Comparison of ENCODE assay signal across 8 mouse cellular contexts in the genomic region with DNA sequence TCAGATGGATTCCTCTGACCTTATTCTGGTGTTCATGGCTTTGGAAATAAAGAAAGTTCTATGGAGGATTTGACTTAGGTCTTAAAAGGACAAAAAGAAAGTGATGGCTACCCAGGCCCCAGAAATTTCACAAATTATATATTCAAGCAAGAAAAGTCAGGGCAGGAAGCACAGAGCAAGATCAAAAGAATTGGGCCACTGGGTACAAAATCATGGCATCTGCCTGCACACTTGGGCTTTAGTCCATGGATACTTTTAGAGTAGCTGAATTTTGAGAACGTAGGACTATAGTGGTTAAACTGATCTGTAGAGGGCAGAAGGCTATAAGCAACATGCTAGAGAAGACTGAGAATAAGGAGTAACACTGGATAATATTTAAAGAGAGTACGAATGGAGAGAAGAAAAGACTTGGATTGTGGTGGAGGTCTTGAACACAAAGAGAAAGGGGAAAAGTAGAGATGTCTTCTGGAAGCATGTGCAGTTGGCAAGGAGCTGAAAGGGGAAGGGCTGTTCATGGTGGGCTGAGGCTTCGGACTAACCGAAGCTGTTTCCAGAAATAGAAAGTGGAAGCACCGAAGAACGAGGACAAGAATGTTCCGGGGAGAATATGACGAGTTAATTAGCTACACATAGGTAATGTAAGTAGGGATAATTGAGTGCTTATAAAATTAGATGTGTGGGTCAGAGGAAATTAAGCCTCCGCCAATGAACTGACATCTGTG.
DNase-seq lines count a peak whose midpoint lies in the region; ATAC-seq and TF ChIP-seq lines count a peak whose summit lies in the region.
"Had no signal": no experiment of that assay in that cellular context is flagged by ENCODE, and none has a peak within 500 bp of the region (broad histone marks: within the 10 kb centered on the region; RNA-seq: fewer than 3 reads in every experiment).

No protein-coding gene starts in this region.

- H3K27ac ChIP-seq in midbrain, postnatal 0 days (ENCODE audit: low read depth, low read length) = no peak overlapping the region
- no peak overlapping the region for H3K27ac ChIP-seq in midbrain, embryonic 14.5 days (replicated peaks; ENCODE audit: low read depth, low read length)
- no peak overlapping the region for H3K27ac ChIP-seq in liver, embryonic 13.5 days
- H3K27ac ChIP-seq in stomach, postnatal 0 days (replicated peaks) = no peak overlapping the region

- no peak for TF ChIP-seq CTCF in midbrain, postnatal 0 days (IDR thresholded peaks at IDR 0.05)
- TF ChIP-seq CTCF in stomach, postnatal 0 days (IDR thresholded peaks at IDR 0.05; ENCODE audit: low read depth) = peak; percentile 48

- TF ChIP-seq EP300 in stomach, postnatal 0 days (optimal IDR thresholded peaks at IDR 0.05) = no peak

- 74% methylated on average over 9 of the region's 9 CpGs for WGBS in midbrain, postnatal 0 days
- WGBS in midbrain, embryonic 14.5 days = 83% methylated on average over 9 of the region's 9 CpGs
- WGBS in liver, embryonic 13.5 days (ENCODE audit: insufficient replicate concordance) = 27% methylated on average over 9 of the region's 9 CpGs
- WGBS in stomach, postnatal 0 days = 49% methylated on average over 9 of the region's 9 CpGs

- peak; percentile 17 for DNase-seq in midbrain, postnatal 0 days (ENCODE audit: low spot score)
- DNase-seq in midbrain, embryonic 14.5 days = no peak
- DNase-seq in liver, embryonic 13.5 days = no peak
- no peak for DNase-seq in stomach, postnatal 0 days (ENCODE audit: low spot score)
- DNase-seq in right cerebral cortex, postnatal 4 days = no peak
- DNase-seq in gastrocnemius, adult 8-10 months (ENCODE audit: low spot score in 2 of 2) = no peak
- DNase-seq: adrenal gland, postnatal 25 days had no signal

- no peaks in the 10 kb centered on the region for H3K4me1 ChIP-seq in midbrain, postnatal 0 days (ENCODE audit: insufficient read depth, low read length)
- H3K4me1 ChIP-seq in midbrain, embryonic 14.5 days (ENCODE audit: control insufficient read depth, insufficient read depth, low read length) = no peaks in the 10 kb centered on the region
- H3K4me1 ChIP-seq in liver, embryonic 13.5 days (replicated peaks) = peaks cover 24% of the 10 kb centered on the region
- H3K4me1 ChIP-seq in stomach, postnatal 0 days (replicated peaks; ENCODE audit: control insufficient read depth, insufficient read depth) = no peaks in the 10 kb centered on the region; the same call in 1 of the 2 replicates

- no peaks in the 10 kb centered on the region for H3K36me3 ChIP-seq in midbrain, postnatal 0 days (ENCODE audit: insufficient read depth, low read length)
- H3K36me3 ChIP-seq in midbrain, embryonic 14.5 days (ENCODE audit: control insufficient read depth, insufficient read depth, low read length) = no peaks in the 10 kb centered on the region
- no peaks in the 10 kb centered on the region for H3K36me3 ChIP-seq in liver, embryonic 13.5 days
- H3K36me3 ChIP-seq in stomach, postnatal 0 days (ENCODE audit: control insufficient read depth, insufficient read depth, low read length) = no peaks in the 10 kb centered on the region

- H3K4me3 ChIP-seq in midbrain, postnatal 0 days (ENCODE audit: low read depth, low read length) = no peak overlapping the region
- H3K4me3 ChIP-seq in midbrain, embryonic 14.5 days (replicated peaks; ENCODE audit: low read depth, low read length) = no peak overlapping the region
- 0 out of 2 replicates have a peak overlapping the region, but pooled peaks have one; percentile 8 for H3K4me3 ChIP-seq in liver, embryonic 13.5 days (replicated peaks)
- peak overlapping the region; percentile 23; the same call in 1 of the 2 replicates for H3K4me3 ChIP-seq in stomach, postnatal 0 days (ENCODE audit: low read depth, low read length)

- no peak overlapping the region for H3K4me2 ChIP-seq in midbrain, postnatal 0 days (ENCODE audit: low read depth, low read length, poor library complexity, severe bottlenecking)
- no peak overlapping the region for H3K4me2 ChIP-seq in midbrain, embryonic 14.5 days (ENCODE audit: low read length)
- H3K4me2 ChIP-seq in liver, embryonic 13.5 days = peak overlapping the region; percentile 41
- peak overlapping the region; percentile 33 for H3K4me2 ChIP-seq in stomach, postnatal 0 days (replicated peaks; ENCODE audit: low read depth)

- ATAC-seq in midbrain, postnatal 0 days (ENCODE audit: low FRiP score) = no peak
- ATAC-seq in midbrain, embryonic 14.5 days (ENCODE audit: low FRiP score, low TSS enrichment) = no peak
- ATAC-seq in erythroblast, adult 5-6 weeks (replicated peaks; ENCODE audit: low FRiP score, poor library complexity, severe bottlenecking) = peak; percentile 32; the same call in 1 of the 2 replicates
- no peak for ATAC-seq in liver, embryonic 13.5 days (ENCODE audit: low read depth)
- no peak for ATAC-seq in stomach, postnatal 0 days (ENCODE audit: low FRiP score, low TSS enrichment)

- H3K9me3 ChIP-seq in midbrain, postnatal 0 days (ENCODE audit: low read length) = no peaks in the 10 kb centered on the region
- no peaks in the 10 kb centered on the region for H3K9me3 ChIP-seq in midbrain, embryonic 14.5 days (ENCODE audit: control insufficient read depth, low read length)
- H3K9me3 ChIP-seq in liver, embryonic 13.5 days (replicated peaks) = no peaks in the 10 kb centered on the region
- no peaks in the 10 kb centered on the region for H3K9me3 ChIP-seq in stomach, postnatal 0 days (ENCODE audit: control insufficient read depth, low read length)

- H3K9ac ChIP-seq in midbrain, postnatal 0 days (replicated peaks; ENCODE audit: low read length, poor library complexity, severe bottlenecking) = no peak overlapping the region
- H3K9ac ChIP-seq in midbrain, embryonic 14.5 days (replicated peaks; ENCODE audit: low read length) = no peak overlapping the region
- no peak overlapping the region for H3K9ac ChIP-seq in liver, embryonic 13.5 days
- H3K9ac ChIP-seq in stomach, postnatal 0 days (ENCODE audit: low read length) = no peak overlapping the region

- H3K27me3 ChIP-seq in midbrain, postnatal 0 days (ENCODE audit: insufficient read depth, low read length) = no peaks in the 10 kb centered on the region
- H3K27me3 ChIP-seq in midbrain, embryonic 14.5 days (ENCODE audit: control insufficient read depth, insufficient read depth, low read length) = no peaks in the 10 kb centered on the region
- H3K27me3 ChIP-seq in liver, embryonic 13.5 days = no peaks in the 10 kb centered on the region
- H3K27me3 ChIP-seq in stomach, postnatal 0 days (ENCODE audit: control insufficient read depth, insufficient read depth, low read length) = no peaks in the 10 kb centered on the region

Comparison
In these comparisons a context has a peak if more than half of its experiments do, and no peak if none do; other contexts are left out.
1. H3K4me2 ChIP-seq: peak in liver, embryonic 13.5 days (single experiment) and stomach, postnatal 0 days (single experiment); none in midbrain, postnatal 0 days (single experiment) and midbrain, embryonic 14.5 days (single experiment).
2. H3K4me3 ChIP-seq: peak in liver, embryonic 13.5 days (single experiment) and stomach, postnatal 0 days (single experiment); none in midbrain, postnatal 0 days (single experiment) and midbrain, embryonic 14.5 days (single experiment).